ENCODE assay signal across 12 mouse cellular contexts in the genomic region with DNA sequence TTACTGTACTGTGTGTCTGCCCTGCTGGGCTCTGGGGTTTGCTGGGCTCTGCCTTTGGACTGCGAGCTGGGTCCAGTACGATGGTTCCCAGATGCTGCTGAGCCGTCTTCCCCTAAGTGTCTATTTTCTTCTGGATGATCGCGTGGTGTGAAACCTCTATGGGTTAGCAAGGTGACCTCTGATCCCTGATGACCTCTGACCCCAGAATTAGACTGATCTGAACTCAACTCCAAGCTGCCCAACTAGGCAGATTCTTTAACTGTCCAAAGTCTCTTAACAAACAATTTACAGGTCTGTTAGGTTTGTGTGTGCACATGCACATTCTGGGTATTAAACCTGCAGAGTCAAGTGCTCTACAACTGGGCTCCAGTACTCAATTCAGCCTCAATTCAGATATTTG.
"Had no signal": no experiment of that assay in that cellular context is flagged by ENCODE, and none has a peak within 500 bp of the region (broad histone marks: within the 10 kb centered on the region; RNA-seq: fewer than 3 reads in every experiment).

No protein-coding gene starts in this region.

- H3K36me3 ChIP-seq: limb, embryonic 15.5 days; midbrain, embryonic 10.5 days; neural tube, embryonic 15.5 days had no signal

- H3K4me3 ChIP-seq: limb, embryonic 15.5 days; midbrain, embryonic 10.5 days; myocyte; neural tube, embryonic 15.5 days had no signal

- DNase-seq: lung, adult 18-20 months; lung, postnatal 4 days; midbrain, embryonic 14.5 days; right cerebral cortex, adult 18-20 months; right cerebral cortex, postnatal 25 days had no signal

- H3K27me3 ChIP-seq: limb, embryonic 15.5 days; neural tube, embryonic 15.5 days had no signal

- H3K9ac ChIP-seq: limb, embryonic 15.5 days; liver, embryonic 14.5 days; neural tube, embryonic 15.5 days had no signal

- H3K4me2 ChIP-seq: limb, embryonic 15.5 days; neural tube, embryonic 15.5 days had no signal

- H3K9me3 ChIP-seq: limb, embryonic 15.5 days; midbrain, embryonic 10.5 days; neural tube, embryonic 15.5 days had no signal

- ATAC-seq: intestine, embryonic 16.5 days; lung, postnatal 0 days had no signal

- H3K27ac ChIP-seq: limb, embryonic 15.5 days; liver, embryonic 14.5 days; midbrain, embryonic 10.5 days had no signal
